ENCODE assay signal across 13 mouse cellular contexts in the genomic region with DNA sequence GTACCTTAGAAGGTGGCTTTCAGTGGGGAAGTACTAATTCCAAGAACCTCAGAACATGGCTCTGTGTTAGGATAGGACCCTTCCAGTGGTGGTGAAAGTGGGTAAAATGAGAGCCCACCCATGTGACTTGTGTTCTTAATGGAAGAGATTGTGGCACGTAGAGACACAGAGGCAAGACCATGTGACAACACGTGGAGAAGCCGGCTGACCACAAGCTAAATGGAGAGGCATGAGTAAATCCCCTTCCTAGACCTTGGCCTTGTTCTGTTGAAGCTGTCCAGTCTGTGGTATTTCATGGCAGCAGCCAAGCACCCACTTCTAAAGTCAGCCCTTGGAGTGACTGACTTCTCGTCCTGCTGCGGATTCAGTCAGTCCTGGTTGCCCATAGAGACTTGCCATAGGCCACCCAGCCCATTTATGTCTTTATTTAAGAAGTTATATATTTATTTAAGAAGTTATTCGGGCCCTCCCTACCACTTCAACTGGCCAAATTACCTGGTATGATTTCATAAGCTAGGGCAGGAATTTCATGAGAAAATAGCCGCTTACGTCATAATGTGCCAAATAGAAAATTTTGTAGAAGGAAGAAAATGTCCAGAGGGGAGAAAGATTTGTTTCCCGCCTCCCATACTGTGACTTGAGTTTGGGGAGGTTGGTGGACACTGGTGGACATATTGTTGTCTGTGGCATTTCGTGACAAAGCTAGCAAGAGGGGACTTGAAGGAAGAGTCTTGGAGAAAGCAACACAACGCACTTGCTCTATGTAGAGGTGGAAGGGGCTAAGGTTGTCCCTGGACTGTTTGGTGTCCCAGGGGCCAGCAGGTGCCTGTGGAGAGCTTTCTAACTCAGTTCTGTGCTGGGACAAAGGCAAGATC.
"Had no signal": no experiment of that assay in that cellular context is flagged by ENCODE, and none has a peak within 500 bp of the region (broad histone marks: within the 10 kb centered on the region; RNA-seq: fewer than 3 reads in every experiment).

No protein-coding gene starts in this region.

- H3K9ac ChIP-seq: liver, embryonic 15.5 days; lung, embryonic 14.5 days; midbrain, embryonic 12.5 days; stomach, embryonic 15.5 days had no signal

- H3K9me3 ChIP-seq: limb, embryonic 10.5 days; liver, embryonic 15.5 days; megakaryocyte, embryonic 14.5 days; midbrain, embryonic 12.5 days; stomach, embryonic 15.5 days had no signal

- H3K27ac ChIP-seq: left cerebral cortex, adult 2 months; limb, embryonic 10.5 days; liver, embryonic 15.5 days; macrophage; midbrain, embryonic 12.5 days; stomach, embryonic 15.5 days had no signal

- H3K27me3 ChIP-seq: megakaryocyte, embryonic 14.5 days; midbrain, embryonic 12.5 days; stomach, embryonic 15.5 days had no signal

- H3K4me3 ChIP-seq: left cerebral cortex, adult 2 months; limb, embryonic 10.5 days; liver, embryonic 15.5 days; megakaryocyte, embryonic 14.5 days; midbrain, embryonic 12.5 days; stomach, embryonic 15.5 days had no signal

- H3K4me2 ChIP-seq: liver, embryonic 11.5 days; liver, embryonic 15.5 days; lung, embryonic 14.5 days; midbrain, embryonic 12.5 days; stomach, embryonic 15.5 days had no signal

- H3K36me3 ChIP-seq: liver, embryonic 15.5 days; stomach, embryonic 15.5 days had no signal

- DNase-seq: kidney, postnatal 25 days; lung, embryonic 14.5 days; right cerebral cortex, postnatal 14 days; thymus, adult 2 months; thymus, postnatal 25 days had no signal
